ENCODE assay signal across 17 mouse cellular contexts in genomic region chr13:31780299-31780698, GRCm38 (mm10). TPM values are rescaled to one million over a fixed set of nuclear protein-coding genes. Genes with fewer than 3 reads are reported as not detected.
DNase-seq lines count a peak whose midpoint lies in the region.
"Had no signal": no experiment of that assay in that cellular context is flagged by ENCODE, and none has a peak within 500 bp of the region (broad histone marks: within the 10 kb centered on the region; RNA-seq: fewer than 3 reads in every experiment).

No protein-coding gene starts in this region.

- peak; percentile 90 for DNase-seq in fat pad, adult 2 months (ENCODE audit: extremely low read depth, low read depth, low spot score)
- DNase-seq in gonadal fat pad, adult 2 months (ENCODE audit: low read depth), result peak; percentile 94
- DNase-seq in kidney, adult 11 months, result no peak
- no peak for DNase-seq in spleen, postnatal 14 days (ENCODE audit: low spot score in 2 of 2)
- DNase-seq: adrenal gland, adult 2 months; adrenal gland, adult 8-10 months; adrenal gland, postnatal 10 days; adrenal gland, postnatal 14 days; adrenal gland, postnatal 25 days; adrenal gland, postnatal 36 days; B cell, adult 2 months; cerebellum, adult 11 months; cerebellum, adult 11-12 months; cerebellum, adult 18-20 months had no signal

RNA-seq across cellular contexts. Expression of gene Foxc1, which starts 26.1 kb away (rescaled TPM):
- 1.1 and 2.0 TPM in 2 replicates for polyA plus RNA-seq in gonadal fat pad, adult 2 months (2012; rRNA removed)
- polyA plus RNA-seq: activated CD4-positive, CD25-positive, alpha-beta regulatory T cell, adult 4 months; CD4-positive, CD25-positive, alpha-beta regulatory T cell, adult 4 months; G1E had no signal

Comparison
In these comparisons a context has a peak if more than half of its experiments do, and no peak if none do; other contexts are left out.
1. DNase-seq: peak in fat pad, adult 2 months (single experiment) and gonadal fat pad, adult 2 months (single experiment); none in kidney, adult 11 months (single experiment) and spleen, postnatal 14 days (0 of 2).